Mouse (Mus musculus) spleen, postnatal 10 days (tissue): ENCODE data around the gene Tmem144.
A peak's percentile ranks its signal among the peaks of the same experiment; 100 is the strongest.

Source experiments
- DNase-seq, 2 experiments: peaks; one replicate each; pipeline ENCODE4 v3.0.0; 2021 to 2022; ENCODE audit warnings: low spot score in 2 of 2

The Tmem144 gene

GRCm38 (mm10) chr3:79864824-79865223 lies 12.3 kb upstream of the Tmem144 start:
- no peak for DNase-seq

GRCm38 (mm10) chr3:79858221-79858620 lies 5.6 kb upstream of the Tmem144 start:
- no peak for DNase-seq

DNA sequence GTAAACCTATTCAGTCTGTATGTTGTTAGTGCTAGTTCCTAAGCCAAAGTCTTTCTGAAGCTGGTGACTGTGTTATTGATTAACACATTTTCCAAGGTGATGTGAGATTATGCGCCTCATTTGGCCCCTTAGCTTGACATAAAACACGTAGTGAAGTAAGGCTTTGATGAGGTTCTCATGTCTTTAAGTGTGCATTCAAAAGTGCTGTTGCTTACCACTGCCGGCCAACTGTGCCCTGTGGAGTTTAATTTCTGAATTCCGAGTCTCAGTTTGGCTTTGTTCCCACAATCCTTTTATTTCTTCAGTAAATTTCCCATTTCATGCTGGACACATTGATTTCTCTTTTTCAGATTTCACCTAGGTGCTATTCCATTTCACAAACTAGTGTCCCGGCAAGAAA lies 5.2 kb upstream of the Tmem144 start:
- DNase-seq, result no peak

- no peak for DNase-seq
Measured at GRCm38 (mm10) chr3:79852108-79852507, 465 bp downstream of the Tmem144 start.

- DNase-seq, result no peak
Measured at GRCm38 (mm10) chr3:79850656-79851055, 1.9 kb downstream of the Tmem144 start.

DNA sequence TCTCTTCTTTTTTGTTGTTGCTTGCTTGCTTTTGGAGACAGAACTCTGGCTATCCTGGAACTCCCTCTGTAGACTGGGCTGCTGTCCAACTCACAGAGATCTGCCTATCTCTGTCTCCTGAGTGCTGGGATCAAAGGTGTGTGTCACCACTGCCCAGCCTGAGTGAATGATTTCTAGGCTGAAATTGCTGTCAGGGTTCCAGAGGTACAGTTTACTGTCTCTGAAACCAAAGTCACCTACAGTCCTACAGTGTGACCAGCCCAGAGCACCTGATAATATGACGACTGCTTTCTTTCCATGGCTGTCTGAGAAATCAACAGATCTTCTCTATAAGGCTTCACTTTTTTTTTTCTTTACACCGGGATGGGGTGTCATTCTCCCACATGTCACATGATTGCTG lies 3.0 kb downstream of the Tmem144 start:
- no peak for DNase-seq

DNA sequence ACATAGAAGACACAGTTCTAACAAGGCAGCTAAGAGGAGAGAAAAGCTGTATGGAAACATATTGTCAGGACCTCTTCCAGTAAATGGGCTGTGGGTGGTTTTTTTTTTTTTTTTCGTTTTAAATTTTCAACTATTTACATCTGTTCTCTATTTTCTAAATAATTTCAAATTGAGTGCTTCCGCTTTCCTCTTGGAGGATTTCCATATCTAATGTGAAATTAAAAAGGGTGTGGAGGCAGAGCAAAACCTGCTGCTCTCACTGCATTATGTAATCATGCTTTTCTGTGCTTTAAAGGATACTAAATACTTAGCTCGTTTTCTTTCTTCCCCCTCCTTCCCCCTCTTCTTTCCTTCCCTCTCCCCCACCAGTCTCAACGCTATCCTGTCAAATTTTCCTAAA lies 3.7 kb downstream of the Tmem144 start:
- no peak for DNase-seq

DNA sequence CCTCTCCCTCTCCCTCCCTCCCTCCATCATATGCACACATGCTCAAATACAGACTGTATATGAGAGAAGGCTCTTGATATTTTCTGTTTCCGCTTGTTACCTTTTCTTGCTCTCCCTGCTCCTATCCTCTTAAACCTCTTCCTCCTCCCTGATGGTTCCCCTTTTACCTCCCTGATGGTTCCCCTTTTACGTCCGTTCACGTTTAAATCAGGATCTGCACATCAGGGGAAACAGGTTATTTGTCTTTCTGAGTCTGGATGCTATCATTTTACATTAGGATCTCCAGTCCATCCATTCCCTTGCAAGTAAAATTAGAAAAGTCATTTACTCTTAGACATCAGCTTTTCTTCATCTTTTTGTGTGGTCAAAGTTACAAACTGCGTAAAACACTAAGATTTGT lies 5.9 kb downstream of the Tmem144 start:
- no peak for DNase-seq

GRCm38 (mm10) chr3:79843999-79844398 lies 8.6 kb downstream of the Tmem144 start:
- no peak for DNase-seq

DNA sequence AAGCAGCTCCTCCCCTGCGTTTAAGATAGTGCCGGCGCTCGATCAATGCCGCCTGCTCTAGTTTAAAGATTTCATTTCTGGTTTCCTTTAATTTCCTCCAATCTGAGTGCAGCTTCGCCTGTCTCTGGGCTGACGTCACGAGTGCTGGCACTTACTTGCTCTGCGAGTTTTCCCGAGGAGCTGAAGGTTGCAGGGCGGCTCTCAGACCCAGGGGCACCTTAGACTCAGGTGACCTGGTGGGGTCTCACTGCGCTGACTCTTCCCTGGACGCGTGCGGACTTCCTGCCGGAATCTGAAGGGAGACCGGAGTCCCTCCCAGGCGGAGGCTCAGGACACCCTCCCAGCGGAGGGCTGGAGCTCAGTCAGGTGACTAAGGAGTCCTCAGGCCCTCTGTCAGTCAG lies 10.0 kb downstream of the Tmem144 start:
- DNase-seq, result peak; percentile 38 to 62

DNA sequence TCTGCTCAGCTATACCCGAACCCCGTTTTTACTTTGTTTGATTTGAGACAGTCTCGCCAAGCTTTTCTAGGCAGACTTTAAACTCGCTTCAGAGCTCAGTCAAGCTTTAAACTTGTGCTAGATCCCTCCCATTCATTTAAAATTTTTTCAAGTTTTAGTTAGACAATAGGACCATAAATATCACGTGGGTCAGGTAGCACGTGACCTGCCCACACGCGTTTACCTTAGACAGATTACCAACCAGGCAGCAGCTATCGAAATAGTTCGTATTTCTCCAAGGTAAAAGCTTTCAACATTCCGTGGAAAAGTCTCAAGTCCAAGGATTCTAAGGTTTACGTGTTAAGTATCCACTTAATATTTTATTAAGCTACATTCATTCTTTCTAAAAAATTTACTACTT lies 10.4 kb downstream of the Tmem144 start:
- DNase-seq, result peak in 1 of 2 experiments; percentile 62

- DNase-seq, result no peak
Measured at GRCm38 (mm10) chr3:79841475-79841874, 11.1 kb downstream of the Tmem144 start.

DNA sequence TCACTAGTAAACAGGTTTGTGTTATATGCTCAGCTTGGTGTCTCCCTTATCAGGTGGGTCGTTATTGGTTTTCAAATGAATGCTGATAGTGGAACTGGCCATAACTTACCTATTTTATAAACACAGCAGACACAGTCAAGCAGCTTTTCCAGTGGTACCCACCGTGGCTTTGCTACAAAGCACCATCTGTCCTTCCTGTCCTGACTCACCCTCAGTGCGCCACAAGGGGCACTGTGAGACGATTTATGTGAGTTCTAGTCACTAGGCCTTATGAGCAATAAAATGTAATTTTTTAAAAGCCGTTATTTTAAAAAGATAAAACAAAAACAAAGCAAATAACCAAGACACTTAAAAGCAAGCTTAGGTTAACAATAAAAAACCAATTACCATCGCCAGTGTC lies 13.8 kb downstream of the Tmem144 start:
- DNase-seq, result peak in 1 of 2 experiments; percentile 32

DNA sequence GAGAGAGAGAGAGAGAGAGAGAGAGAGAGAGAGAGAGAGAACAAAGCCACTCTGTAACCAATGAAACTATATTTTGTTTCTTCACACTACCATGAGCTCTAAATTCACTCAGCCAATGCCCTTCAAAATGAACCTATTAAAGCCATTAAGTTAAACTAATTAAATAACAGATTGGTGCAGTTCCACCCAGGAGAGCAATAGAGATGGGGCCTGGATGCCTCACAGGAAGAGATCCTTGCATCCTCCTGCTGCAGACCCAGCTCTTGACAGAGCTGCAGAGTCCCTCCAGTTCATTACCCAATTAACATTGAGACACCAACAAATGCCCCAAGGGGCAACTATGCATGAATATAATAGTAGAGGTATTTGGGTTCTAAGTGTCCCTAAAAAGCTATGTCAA lies 23.3 kb downstream of the Tmem144 start:
- DNase-seq, result no peak

DNA sequence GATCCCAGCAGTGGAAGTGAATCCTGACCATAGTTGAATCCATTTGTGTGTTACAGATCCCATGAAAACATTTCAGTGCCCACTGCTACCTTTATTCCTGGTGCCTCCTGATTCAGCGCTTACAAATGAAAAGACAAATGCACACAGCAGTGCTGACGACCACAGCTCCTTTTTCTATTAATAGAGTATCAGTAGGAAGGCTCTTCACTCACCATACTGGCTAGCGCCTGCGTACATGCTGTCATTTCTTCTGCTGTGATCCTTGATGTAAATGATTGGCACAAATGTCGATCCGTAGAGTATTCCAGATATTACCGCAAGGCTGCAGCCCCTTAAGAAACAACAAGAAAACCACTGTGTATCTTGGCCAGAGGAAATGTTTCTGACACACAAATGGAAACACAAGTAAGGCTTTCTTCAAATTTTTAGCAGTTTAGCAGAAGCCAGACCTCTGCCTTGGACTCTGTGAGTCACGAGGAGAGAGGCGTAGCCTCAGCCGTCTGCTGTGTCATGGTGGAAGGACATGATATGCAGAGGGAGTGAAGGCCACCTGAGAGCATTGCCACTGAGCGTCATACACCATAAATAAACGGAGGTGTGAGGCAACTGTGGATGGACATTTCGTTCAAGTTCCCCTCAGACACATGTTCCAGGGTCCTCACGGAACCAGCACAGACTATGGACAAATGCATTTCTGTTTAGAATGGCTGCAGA lies 27.3 kb downstream of the Tmem144 start:
- no peak for DNase-seq

GRCm38 (mm10) chr3:79823176-79823575 lies 29.4 kb downstream of the Tmem144 start:
- no peak for DNase-seq

DNA sequence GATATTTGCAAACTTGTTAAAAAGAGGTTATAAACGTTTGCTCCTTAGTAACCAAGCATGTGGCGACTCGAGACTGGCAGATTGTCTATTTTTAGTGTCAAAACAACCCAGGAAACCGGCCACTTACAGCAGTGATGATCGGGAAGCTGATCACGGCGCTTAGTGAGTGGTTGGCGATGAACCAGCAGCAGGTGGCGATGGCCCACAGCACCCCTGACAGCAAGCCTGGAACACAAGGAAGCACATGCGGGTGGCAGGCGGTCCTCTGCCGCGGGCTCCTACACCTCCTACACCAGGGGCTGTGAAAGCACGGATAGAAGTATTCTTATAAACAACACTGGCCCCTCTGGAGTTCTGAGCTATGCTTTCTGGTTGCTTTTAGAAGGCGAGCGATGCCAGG lies 31.4 kb downstream of the Tmem144 start:
- no peak for DNase-seq

DNA sequence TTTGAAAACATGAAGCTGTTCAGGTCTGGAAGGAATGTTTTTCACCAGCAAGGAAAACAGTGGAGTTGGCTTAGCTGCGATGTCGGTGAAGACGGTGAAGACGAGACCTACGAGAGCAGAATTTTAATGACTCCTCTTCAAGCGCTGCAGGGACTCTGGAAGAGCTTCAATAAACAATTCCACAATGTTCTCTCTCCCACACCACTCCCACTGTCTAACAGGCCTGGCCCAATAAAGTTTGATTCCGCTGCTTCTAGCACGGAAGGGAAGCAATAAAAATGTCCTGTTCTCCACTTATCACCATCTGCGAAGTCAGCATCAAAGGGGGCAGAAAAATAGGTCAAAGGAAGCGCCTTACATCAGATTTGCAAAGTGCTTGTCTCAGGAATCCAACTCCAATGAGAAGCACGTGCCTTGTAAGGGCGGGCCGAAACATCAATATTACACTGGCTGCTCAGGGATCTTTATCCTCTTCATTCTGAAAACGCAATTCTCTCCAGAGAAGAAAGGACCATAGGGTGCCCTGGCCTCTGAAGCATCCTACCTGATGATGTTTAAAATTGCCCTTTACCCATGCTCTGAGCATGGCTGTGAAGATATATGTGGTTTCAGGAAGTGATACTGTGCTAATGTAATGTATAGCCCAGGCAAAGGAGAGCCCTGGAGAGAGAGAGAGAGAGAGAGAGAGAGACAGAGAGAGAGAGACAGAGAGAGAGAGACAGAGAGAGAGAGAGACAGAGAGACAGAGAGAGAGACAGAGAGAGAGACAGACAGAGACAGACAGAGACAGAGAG lies 34.2 kb downstream of the Tmem144 start:
- no peak for DNase-seq

GRCm38 (mm10) chr3:79816229-79816628 lies 36.3 kb downstream of the Tmem144 start:
- no peak for DNase-seq

DNA sequence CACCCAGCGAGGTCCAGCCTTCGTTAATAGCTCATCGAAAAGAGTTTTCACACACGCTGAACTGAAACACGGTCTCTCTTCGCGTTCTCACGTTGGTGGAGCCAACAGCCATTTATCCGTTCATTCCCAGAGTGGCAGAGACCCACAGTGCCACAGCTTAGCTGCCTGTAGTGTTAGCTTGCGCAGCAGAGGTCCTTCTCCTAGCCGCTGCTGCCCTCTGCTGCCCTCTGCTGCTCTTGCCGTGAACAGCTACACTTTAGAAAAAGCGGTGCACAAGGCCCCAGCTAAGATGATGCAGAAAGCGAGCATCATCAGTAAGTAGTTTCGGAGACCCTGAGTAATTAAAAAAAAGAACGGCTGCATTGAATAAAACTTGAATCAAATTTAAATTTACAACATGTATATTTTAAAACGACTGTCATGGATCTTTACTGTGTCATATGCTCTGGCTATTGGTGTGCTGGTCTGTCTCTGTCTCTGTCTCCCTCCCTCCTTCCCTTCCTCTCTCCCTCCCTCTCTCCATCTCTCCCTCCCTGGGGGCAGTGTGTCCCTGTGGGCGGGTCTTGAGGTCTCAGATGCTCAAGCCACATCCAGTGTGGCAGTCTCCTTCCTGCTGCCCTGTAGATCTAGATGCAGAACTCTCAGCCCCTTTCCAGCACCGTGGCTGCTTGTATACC lies 38.6 kb downstream of the Tmem144 start:
- DNase-seq, result peak; percentile 48 to 78

- no peak for DNase-seq
Measured at GRCm38 (mm10) chr3:79812042-79812441, 40.5 kb downstream of the Tmem144 start.

- peak in 1 of 2 experiments; percentile 56 for DNase-seq
Measured at GRCm38 (mm10) chr3:79811632-79812031, 40.9 kb downstream of the Tmem144 start.

GRCm38 (mm10) chr3:79810563-79810962 lies 42.0 kb downstream of the Tmem144 start:
- DNase-seq, result no peak
